Mouse (Mus musculus) liver, embryonic 14.5 days (tissue): ENCODE measurements around the gene Prm1. TPM values are rescaled to one million over a fixed set of nuclear protein-coding genes. Genes with fewer than 3 reads are reported as not detected.

Source experiments
- ATAC-seq: fragments of 200-750 bp; cut with Nextera tagmentation; 2 replicates; pipeline ENCODE4 v1.8.0; 2017; ENCODE audit warnings: moderate number of reproducible peaks, mild to moderate bottlenecking, moderate library complexity; ENCODE audit not compliant: insufficient read depth
- DNase-seq, 3 experiments: peaks; one replicate each; pipeline ENCODE4 v3.0.0-alpha.2; 2012 to 2013; ENCODE audit warnings: low read depth in 3 of 3, low spot score in 3 of 3
- H3K27ac ChIP-seq: fragments of 300-500 bp; sonication (generic); 2 replicates; pipeline ENCODE4 v1.5.1; 2014; ENCODE audit warnings: moderate library complexity, mild to moderate bottlenecking, control low read depth, inconsistent platforms
- H3K27me3 ChIP-seq: fragments of 300-500 bp; sonication (generic); 2 replicates; pipeline ENCODE4 v1.6.1; 2014; ENCODE audit warnings: mild to moderate bottlenecking, low read length, moderate library complexity; ENCODE audit not compliant: control insufficient read depth, insufficient read depth
- H3K36me3 ChIP-seq: fragments of 300-500 bp; sonication (generic); replicated peaks from 2 replicates; pipeline ENCODE4 v1.6.1; 2014; ENCODE audit warnings: low read depth; ENCODE audit not compliant: control insufficient read depth, insufficient read depth
- H3K4me1 ChIP-seq, 2 experiments: fragments of 200-500 bp in 1 of 2; fragments of 300-500 bp in 1 of 2; sonication (generic) in 1 of 2; replicated peaks; 2 replicates each; pipeline ENCODE4 v1.6.1; 2012 to 2014; ENCODE audit warnings: antibody characterized with exemption in 1 of 2, inconsistent platforms in 1 of 2, low read length in 1 of 2; ENCODE audit not compliant: control insufficient read depth in 2 of 2, insufficient read depth in 2 of 2
- H3K4me2 ChIP-seq: fragments of 300-500 bp; sonication (generic); 2 replicates; pipeline ENCODE4 v1.6.1; 2014; ENCODE audit warnings: low read depth, mild to moderate bottlenecking, control low read depth, moderate library complexity
- H3K4me3 ChIP-seq, 2 experiments: fragments of 200-500 bp in 1 of 2; fragments of 300-500 bp in 1 of 2; sonication (generic) in 1 of 2; 2 replicates each; pipeline ENCODE4 v1.5.1; 2012 to 2014; ENCODE audit warnings: low read depth in 2 of 2, low read length in 2 of 2, mild to moderate bottlenecking in 2 of 2, control low read depth in 1 of 2, inconsistent platforms in 1 of 2, moderate library complexity in 1 of 2; ENCODE audit not compliant: insufficient read depth in 1 of 2
- H3K9ac ChIP-seq: fragments of 300-500 bp; sonication (generic); replicated peaks from 2 replicates; pipeline ENCODE4 v1.6.1; 2014; ENCODE audit warnings: mild to moderate bottlenecking, control low read depth, moderate library complexity
- H3K9me3 ChIP-seq: fragments of 300-500 bp; sonication (generic); 2 replicates; pipeline ENCODE4 v1.6.1; 2016; ENCODE audit warnings: low read length, mixed read lengths; ENCODE audit not compliant: control insufficient read depth
- CTCF ChIP-seq: IDR thresholded peaks from 2 replicates; pipeline ENCODE4 v1.5.1; 2016; ENCODE audit warnings: antibody characterized with exemption, low read depth, control low read depth
- EP300 ChIP-seq: IDR thresholded peaks from 2 replicates; pipeline ENCODE4 v1.6.1; 2016; ENCODE audit warnings: antibody characterized with exemption, low read depth
- whole genome bisulfite sequencing: fragments of 180-500 bp; shearing (Covaris S2); extraction: QIAGEN DNeasy Blood & Tissue Kit; methylation state at CpG from one replicate; pipeline ENCODE4 v1.1.7; 2014; ENCODE audit not compliant: insufficient replicate concordance; 5-methylcytosine and 5-hydroxymethylcytosine counted together
- polyA plus RNA-seq, 2 experiments: library from polyadenylated mRNA; depleted of rRNA in 1 of 2; stranded (reverse) in 1 of 2; unstranded in 1 of 2; fragments of >200 nt; fragmentation: Nextera tagmentation in 1 of 2; extraction: Ambion mirVana in 1 of 2; gene quantifications; 2 replicates each; pipeline versions ENCODE4 v1.2.1 to v1.2.3; 2012 to 2014

The Prm1 gene
- polyA plus RNA-seq, 2 experiments: not detected

GRCm38 (mm10) chr16:10845952-10846351 is 40.3 kb upstream of the Prm1 start:
- no peaks in the 10 kb centered on the region for H3K36me3 ChIP-seq
- no peak for ATAC-seq
- H3K4me2 ChIP-seq: no peak overlapping the region
- peaks cover 0 to 11% of the 10 kb centered on the region in 2 experiments; a peak in 3 of 4 replicates for H3K4me1 ChIP-seq
- no peaks in the 10 kb centered on the region for H3K9me3 ChIP-seq
- H3K9ac ChIP-seq: no peak overlapping the region
- H3K27ac ChIP-seq: no peak overlapping the region
- H3K4me3 ChIP-seq: no peak overlapping the region
- H3K27me3 ChIP-seq: no peaks in the 10 kb centered on the region
- whole genome bisulfite sequencing: 67% methylated on average over 6 of the region's 6 CpGs
- DNase-seq: no peak
- TF ChIP-seq EP300 (no peak), CTCF (no peak)

GRCm38 (mm10) chr16:10844319-10844670 is 38.7 kb upstream of the Prm1 start:
- Histone ChIP-seq H3K4me2 (peak overlapping the region; percentile 47), H3K27ac (no peak overlapping the region), H3K9ac (no peak overlapping the region), H3K27me3 (no peaks in the 10 kb centered on the region), H3K9me3 (no peaks in the 10 kb centered on the region), H3K4me1 (peaks cover 0 to 11% of the 10 kb centered on the region in 2 experiments; a peak in 3 of 4 replicates), H3K4me3 (no peak overlapping the region), H3K36me3 (no peaks in the 10 kb centered on the region)
- no peak for DNase-seq
- TF ChIP-seq CTCF (no peak), EP300 (no peak)
- 16% methylated on average over 6 of the region's 6 CpGs for WGBS
- ATAC-seq: no peak

GRCm38 (mm10) chr16:10843486-10844318 is 38.1 kb upstream of the Prm1 start:
- H3K36me3 ChIP-seq: no peaks in the 10 kb centered on the region
- H3K27ac ChIP-seq: no peak overlapping the region
- H3K27me3 ChIP-seq: no peaks in the 10 kb centered on the region
- H3K4me3 ChIP-seq: peak overlapping the region in 1 of 2 experiments; percentile 16; a peak in 1 of 4 replicates
- peaks cover 0 to 13% of the 10 kb centered on the region in 2 experiments; a peak in 3 of 4 replicates for H3K4me1 ChIP-seq
- 5% methylated on average over 18 of the region's 18 CpGs for WGBS
- TF ChIP-seq EP300 (no peak), CTCF (no peak)
- H3K4me2 ChIP-seq: peak overlapping the region; percentile 47
- H3K9ac ChIP-seq: no peak overlapping the region
- no peaks in the 10 kb centered on the region for H3K9me3 ChIP-seq
- peak in 2 of 3 experiments; percentile 14 to 20 for DNase-seq
- ATAC-seq: peak; percentile 23; the same call in 1 of the 2 replicates

- Histone ChIP-seq H3K27ac (no peak overlapping the region), H3K4me1 (peaks cover 0 to 20% of the 10 kb centered on the region in 2 experiments; a peak in 3 of 4 replicates), H3K9me3 (no peaks in the 10 kb centered on the region), H3K36me3 (no peaks in the 10 kb centered on the region), H3K4me3 (no peak overlapping the region), H3K9ac (no peak overlapping the region), H3K27me3 (no peaks in the 10 kb centered on the region), H3K4me2 (no peak overlapping the region)
- WGBS: 63% methylated on average over 4 of the region's 4 CpGs
- TF ChIP-seq CTCF (no peak), EP300 (no peak)
- ATAC-seq: no peak
- DNase-seq: no peak
These were observed 36.7 kb upstream of the Prm1 start for GRCm38 (mm10) chr16:10842282-10842855.

GRCm38 (mm10) chr16:10840018-10840417 is 34.4 kb upstream of the Prm1 start:
- no peak overlapping the region for H3K9ac ChIP-seq
- no peaks in the 10 kb centered on the region for H3K27me3 ChIP-seq
- H3K9me3 ChIP-seq: no peaks in the 10 kb centered on the region
- H3K27ac ChIP-seq: no peak overlapping the region
- TF ChIP-seq CTCF (no peak), EP300 (no peak)
- H3K4me1 ChIP-seq: peaks cover 3 to 26% of the 10 kb centered on the region in 2 experiments
- no peaks in the 10 kb centered on the region for H3K36me3 ChIP-seq
- no peak overlapping the region for H3K4me2 ChIP-seq
- 85% methylated on average over 12 of the region's 14 CpGs for WGBS
- ATAC-seq (no peak), DNase-seq (no peak)
- H3K4me3 ChIP-seq: no peak overlapping the region
